Mouse (Mus musculus) CH12.LX (cell line): ENCODE measurements around the gene Nfkbia. TPM values are rescaled to one million over a fixed set of nuclear protein-coding genes. Genes with fewer than 3 reads are reported as not detected.

Experiments used
- DNase-seq: peaks from one replicate; pipeline ENCODE4 v3.0.0-alpha.2; 2013; ENCODE audit errors: extremely low read depth
- H3K27ac ChIP-seq: 2 replicates; pipeline ENCODE4 v1.5.1; 2012; ENCODE audit warnings: low read depth, mild to moderate bottlenecking, control low read depth, moderate library complexity; ENCODE audit not compliant: insufficient read depth
- H3K27me3 ChIP-seq: replicated peaks from 2 replicates; pipeline ENCODE3; 2012; ENCODE audit warnings: inconsistent platforms
- H3K36me3 ChIP-seq, 2 experiments: replicated peaks in 1 of 2; 2 replicates each; pipeline versions ENCODE3 to v1.6.1; 2012; ENCODE audit warnings: inconsistent platforms in 1 of 2, low read length in 1 of 2, mild to moderate bottlenecking in 1 of 2, mixed read lengths in 1 of 2, moderate library complexity in 1 of 2; ENCODE audit not compliant: control insufficient read depth in 1 of 2, insufficient read depth in 1 of 2
- H3K4me1 ChIP-seq, 2 experiments: 2 replicates each; pipeline ENCODE4 v1.6.1; 2012; ENCODE audit warnings: inconsistent platforms in 1 of 2, moderate library complexity in 1 of 2; ENCODE audit not compliant: insufficient read depth in 2 of 2, control insufficient read depth in 1 of 2
- H3K4me2 ChIP-seq: 2 replicates; pipeline ENCODE4 v1.6.1; 2012; ENCODE audit warnings: low read depth, mild to moderate bottlenecking, control low read depth; ENCODE audit not compliant: poor library complexity, insufficient read depth, severe bottlenecking
- H3K4me3 ChIP-seq, 3 experiments: fragments of 150-350 bp in 1 of 3; sonication (generic) in 1 of 3; replicated peaks in 1 of 3; 2 replicates each; pipeline versions ENCODE3 to v1.5.1; 2011 to 2012; ENCODE audit warnings: low read depth in 2 of 3, low read length in 2 of 3, mild to moderate bottlenecking in 2 of 3, moderate library complexity in 2 of 3, control low read depth in 1 of 3, improper control_type of control experiment in 1 of 3, inconsistent platforms in 1 of 3, mixed read lengths in 1 of 3; ENCODE audit not compliant: poor library complexity in 1 of 3
- H3K79me2 ChIP-seq: replicated peaks from 2 replicates; pipeline ENCODE4 v1.6.1; 2012; ENCODE audit warnings: mild to moderate bottlenecking, moderate library complexity; ENCODE audit not compliant: control insufficient read depth, poor library complexity, insufficient read depth, severe bottlenecking; ENCODE audit errors: extremely low read depth
- H3K9ac ChIP-seq: 2 replicates; pipeline ENCODE4 v1.6.1; 2012; ENCODE audit warnings: low read depth, mild to moderate bottlenecking, control low read depth, moderate library complexity; ENCODE audit not compliant: insufficient read depth
- H3K9me3 ChIP-seq: replicated peaks from 2 replicates; pipeline ENCODE3; 2012; ENCODE audit warnings: low read length, inconsistent platforms, mixed read lengths
- BHLHE40 ChIP-seq: IDR thresholded peaks from 2 replicates; pipeline ENCODE4 v1.6.1; 2011; ENCODE audit warnings: mild to moderate bottlenecking, low read depth, low read length, improper control_type of control experiment
- CHD1 ChIP-seq: IDR thresholded peaks from 2 replicates; pipeline ENCODE4 v1.6.1; 2012; ENCODE audit warnings: low read depth, low read length, improper control_type of control experiment, inconsistent platforms
- CHD2 ChIP-seq: IDR thresholded peaks from 2 replicates; pipeline ENCODE4 v1.6.1; 2011; ENCODE audit warnings: low read length, improper control_type of control experiment
- CTCF ChIP-seq, 2 experiments: IDR thresholded peaks in 1 of 2; conservative IDR thresholded peaks in 1 of 2; 2 replicates each; pipeline ENCODE4 v1.5.1; 2011 to 2012; ENCODE audit warnings: low read depth in 2 of 2, low read length in 2 of 2, improper control_type of control experiment in 1 of 2, inconsistent platforms in 1 of 2, mild to moderate bottlenecking in 1 of 2, moderate library complexity in 1 of 2
- E2F4 ChIP-seq: IDR thresholded peaks from 2 replicates; pipeline ENCODE4 v1.6.1; 2011; ENCODE audit warnings: low read depth, low read length, improper control_type of control experiment; ENCODE audit not compliant: insufficient replicate concordance
- ELF1 ChIP-seq: IDR thresholded peaks from 2 replicates; pipeline ENCODE4 v1.6.1; 2014; ENCODE audit warnings: low read depth, mild to moderate bottlenecking, inconsistent platforms, low read length, improper control_type of control experiment
- EP300 ChIP-seq: IDR thresholded peaks from 2 replicates; pipeline ENCODE4 v1.6.1; 2011; ENCODE audit warnings: low read length, improper control_type of control experiment
- ETS1 ChIP-seq: conservative IDR thresholded peaks from 2 replicates; pipeline ENCODE4 v1.6.1; 2012; ENCODE audit warnings: low read depth, mild to moderate bottlenecking, inconsistent platforms, low read length, improper control_type of control experiment, moderate library complexity
- GABPA ChIP-seq: IDR thresholded peaks from 2 replicates; pipeline ENCODE4 v1.6.1; 2012; ENCODE audit warnings: low read depth, low read length, improper control_type of control experiment, inconsistent platforms; ENCODE audit not compliant: insufficient replicate concordance
- HCFC1 ChIP-seq: IDR thresholded peaks from 2 replicates; pipeline ENCODE4 v1.6.1; 2012; ENCODE audit warnings: low read depth, mild to moderate bottlenecking, inconsistent platforms, low read length, improper control_type of control experiment
- IRF4 ChIP-seq: IDR thresholded peaks from 2 replicates; pipeline ENCODE4 v1.6.1; 2014; ENCODE audit warnings: low read depth, mild to moderate bottlenecking, inconsistent platforms, low read length, improper control_type of control experiment
- JUN ChIP-seq: IDR thresholded peaks from 2 replicates; pipeline ENCODE4 v1.6.1; 2011; ENCODE audit warnings: low read depth, mild to moderate bottlenecking, low read length, improper control_type of control experiment, moderate library complexity; ENCODE audit not compliant: insufficient read depth
- JUND ChIP-seq: conservative IDR thresholded peaks from 2 replicates; pipeline ENCODE4 v1.6.1; 2011; ENCODE audit warnings: low read depth, low read length, improper control_type of control experiment
- KAT2A ChIP-seq: IDR thresholded peaks from 2 replicates; pipeline ENCODE4 v1.6.1; 2012; ENCODE audit warnings: low read length, improper control_type of control experiment, inconsistent platforms; ENCODE audit not compliant: insufficient replicate concordance
- MAFK ChIP-seq: IDR thresholded peaks from 2 replicates; pipeline ENCODE4 v1.6.1; 2011; ENCODE audit warnings: low read length, improper control_type of control experiment; ENCODE audit not compliant: insufficient replicate concordance
- MAX ChIP-seq: IDR thresholded peaks from 2 replicates; pipeline ENCODE4 v1.6.1; 2011; ENCODE audit warnings: low read length, improper control_type of control experiment
- MAZ ChIP-seq: IDR thresholded peaks from 2 replicates; pipeline ENCODE4 v1.6.1; 2012; ENCODE audit warnings: low read depth, mild to moderate bottlenecking, inconsistent platforms, low read length, improper control_type of control experiment, moderate library complexity
- MEF2A ChIP-seq: IDR thresholded peaks from 2 replicates; pipeline ENCODE4 v1.6.1; 2014; ENCODE audit warnings: low read depth, mild to moderate bottlenecking, inconsistent platforms, low read length, improper control_type of control experiment, borderline replicate concordance
- MXI1 ChIP-seq: IDR thresholded peaks from 2 replicates; pipeline ENCODE4 v1.6.1; 2011; ENCODE audit warnings: mild to moderate bottlenecking, low read depth, low read length, improper control_type of control experiment
- MYC ChIP-seq: IDR thresholded peaks from 2 replicates; pipeline ENCODE4 v1.6.1; 2011; ENCODE audit warnings: low read depth, mild to moderate bottlenecking, improper control_type of control experiment, low read length
- NELFE ChIP-seq: IDR thresholded peaks from 2 replicates; pipeline ENCODE4 v1.6.1; 2011; ENCODE audit warnings: low read depth, low read length, improper control_type of control experiment
- NRF1 ChIP-seq: IDR thresholded peaks from 2 replicates; pipeline ENCODE4 v1.6.1; 2014; ENCODE audit warnings: low read depth, mild to moderate bottlenecking, inconsistent platforms, low read length, improper control_type of control experiment, moderate library complexity
- PAX5 ChIP-seq: IDR thresholded peaks from 2 replicates; pipeline ENCODE4 v1.6.1; 2012; ENCODE audit warnings: low read length, inconsistent platforms, mixed read lengths
- POLR2A ChIP-seq: IDR thresholded peaks from 2 replicates; pipeline ENCODE4 v1.6.1; 2011; ENCODE audit warnings: low read depth, mild to moderate bottlenecking, improper control_type of control experiment, low read length
- POLR2AphosphoS2 ChIP-seq: IDR thresholded peaks from 2 replicates; pipeline ENCODE4 v1.6.1; 2011; ENCODE audit warnings: low read depth, low read length, improper control_type of control experiment
- RAD21 ChIP-seq: IDR thresholded peaks from 2 replicates; pipeline ENCODE4 v1.6.1; 2011; ENCODE audit warnings: low read depth, mild to moderate bottlenecking, low read length, improper control_type of control experiment, moderate library complexity
- RCOR1 ChIP-seq: conservative IDR thresholded peaks from 2 replicates; pipeline ENCODE4 v1.6.1; 2012; ENCODE audit warnings: low read depth, mild to moderate bottlenecking, inconsistent platforms, low read length, improper control_type of control experiment
- SIN3A ChIP-seq: IDR thresholded peaks from 2 replicates; pipeline ENCODE4 v1.6.1; 2012; ENCODE audit warnings: low read length, improper control_type of control experiment, inconsistent platforms
- SMC3 ChIP-seq: IDR thresholded peaks from 2 replicates; pipeline ENCODE4 v1.6.1; 2011; ENCODE audit warnings: low read depth, low read length, improper control_type of control experiment
- TBP ChIP-seq: conservative IDR thresholded peaks from 2 replicates; pipeline ENCODE4 v1.6.1; 2011; ENCODE audit warnings: low read depth, low read length, improper control_type of control experiment
- TCF12 ChIP-seq: IDR thresholded peaks from 2 replicates; pipeline ENCODE4 v1.6.1; 2014; ENCODE audit warnings: low read depth, mild to moderate bottlenecking, inconsistent platforms, low read length, improper control_type of control experiment
- UBTF ChIP-seq: IDR thresholded peaks from 2 replicates; pipeline ENCODE4 v1.6.1; 2012; ENCODE audit warnings: low read depth, mild to moderate bottlenecking, inconsistent platforms, low read length, improper control_type of control experiment, moderate library complexity
- USF1 ChIP-seq: IDR thresholded peaks from 2 replicates; pipeline ENCODE4 v1.6.1; 2014; ENCODE audit warnings: low read depth, mild to moderate bottlenecking, inconsistent platforms, low read length, improper control_type of control experiment
- USF2 ChIP-seq: conservative IDR thresholded peaks from 2 replicates; pipeline ENCODE4 v1.6.1; 2011; ENCODE audit warnings: low read depth, low read length, improper control_type of control experiment
- ZC3H11A ChIP-seq: IDR thresholded peaks from 2 replicates; pipeline ENCODE4 v1.6.1; 2012; ENCODE audit warnings: low read depth, mild to moderate bottlenecking, inconsistent platforms, low read length, improper control_type of control experiment
- ZKSCAN1 ChIP-seq: IDR thresholded peaks from 2 replicates; pipeline ENCODE4 v1.6.1; 2012; ENCODE audit warnings: low read depth, inconsistent platforms, low read length, improper control_type of control experiment, borderline replicate concordance
- ZMIZ1 ChIP-seq: IDR thresholded peaks from 2 replicates; pipeline ENCODE4 v1.6.1; 2012; ENCODE audit warnings: low read depth, mild to moderate bottlenecking, inconsistent platforms, low read length, improper control_type of control experiment
- ZNF384 ChIP-seq: IDR thresholded peaks from 2 replicates; pipeline ENCODE4 v1.6.1; 2012; ENCODE audit warnings: low read depth, low read length, improper control_type of control experiment, inconsistent platforms
- dilution Hi-C: fragments of 300-500 bp; cut with MboI; formaldehyde crosslinking; loops from 2 replicates; pipeline ENCODE4 v1.14.3; 2020; ENCODE audit warnings: low sequenced_read_pairs; ENCODE audit not compliant: extremely low pct_unique_long_range_greater_than_20kb, extremely low pct_ligation_motif_present
- in situ Hi-C: fragments of 300-500 bp; cut with MboI; formaldehyde crosslinking; loops from 3 replicates; pipeline ENCODE4 v1.14.3; 2019; ENCODE audit warnings: low sequenced_read_pairs, low pct_ligation_motif_present, low pct_unique_long_range_greater_than_20kb, mixed read lengths
- polyA plus RNA-seq: library from polyadenylated mRNA; unstranded; fragments of >175 nt; gene quantifications from 2 replicates; pipeline ENCODE4 v1.2.1, GENCODE M21; 2012; ENCODE audit warnings: low read depth; ENCODE audit not compliant: insufficient read length
- total RNA-seq, 2 experiments: library from RNA; depleted of rRNA; stranded (reverse); fragments of 300-350 nt in 1 of 2; fragments of >200 nt in 1 of 2; gene quantifications; 2 replicates each; pipeline ENCODE4 v1.2.3; 2012 to 2014

Gene Nfkbia
- total and polyA plus RNA-seq, 3 experiments = 143 to 702 (median 178) TPM

- dilution Hi-C loops = no loop called here
Measured at GRCm38 (mm10) chr12:55486923-55487674, 5.3 kb downstream of the Nfkbia start.

GRCm38 (mm10) chr12:55484800-55485199 lies 7.6 kb downstream of the Nfkbia start:
- Histone ChIP-seq H3K79me2 (peaks cover 12% of the 10 kb centered on the region), H3K9ac (peak overlapping the region; percentile 65), H3K36me3 (peaks cover 24 to 52% of the 10 kb centered on the region in 2 experiments), H3K27me3 (no peaks in the 10 kb centered on the region), H3K4me1 (peaks cover 35 to 77% of the 10 kb centered on the region in 2 experiments), H3K27ac (peak overlapping the region; percentile 92), H3K4me2 (peak overlapping the region; percentile 11; the same call in 1 of the 2 replicates), H3K9me3 (no peaks in the 10 kb centered on the region), H3K4me3 (no peak overlapping the region)
- DNase-seq = no peak
- dilution Hi-C loops (no loop called here), in situ Hi-C loops (no loop called here)
- TF ChIP-seq BHLHE40 (no peak), RAD21 (no peak), CTCF (conservative IDR thresholded peaks at IDR 0.05 in 1 of 2, IDR thresholded peaks at IDR 0.05 in 1 of 2; ENCODE audit: low read depth in 2 of 2, low read length in 2 of 2) (no peak), RCOR1 (no peak), MEF2A (no peak), E2F4 (no peak), SIN3A (no peak)

More at GRCm38 (mm10) chr12:55486923-55487674, 5.3 kb downstream of the Nfkbia start:
- H3K4me2 ChIP-seq = peak overlapping the region; percentile 52
- peaks cover 41 to 61% of the 10 kb centered on the region in 2 experiments for H3K36me3 ChIP-seq
- peaks cover 33 to 66% of the 10 kb centered on the region in 2 experiments for H3K4me1 ChIP-seq
- no peaks in the 10 kb centered on the region for H3K27me3 ChIP-seq
- in situ Hi-C loops = no loop called here
- DNase-seq = peak; percentile 69
- peak; percentile 35 for TF ChIP-seq SMC3
- TF ChIP-seq UBTF = no peak
- peak; percentile 95 for TF ChIP-seq MAZ
- TF ChIP-seq NELFE = peak; percentile 65
- no peak; the same call in 1 of the 2 replicates for TF ChIP-seq HCFC1
- TF ChIP-seq JUN = peak; percentile 88
- TF ChIP-seq ZMIZ1 = no peak
- peak; percentile 98 for TF ChIP-seq EP300
- TF ChIP-seq MEF2A = peak; percentile 97
- TF ChIP-seq USF1 = peak; percentile 73
- TF ChIP-seq ZC3H11A = peak; percentile 23; the same call in 1 of the 2 replicates
- TF ChIP-seq BHLHE40 = peak; percentile 92
- TF ChIP-seq CHD1 = no peak; the same call in 1 of the 2 replicates
- no peak; the same call in 1 of the 2 replicates for TF ChIP-seq POLR2A
- TF ChIP-seq USF2 = peak; percentile 54; the same call in 1 of the 2 replicates
- TF ChIP-seq POLR2AphosphoS2 = no peak
- TF ChIP-seq CTCF (conservative IDR thresholded peaks at IDR 0.05 in 1 of 2, IDR thresholded peaks at IDR 0.05 in 1 of 2; ENCODE audit: low read depth in 2 of 2, low read length in 2 of 2) = no peak
- peak; percentile 96 for TF ChIP-seq ETS1
- TF ChIP-seq CHD2 = peak; percentile 89
- TF ChIP-seq MAX = peak; percentile 42
- no peak for TF ChIP-seq GABPA
- TF ChIP-seq SIN3A = peak; percentile 97
- peak; percentile 42; the same call in 1 of the 2 replicates for TF ChIP-seq TBP
- TF ChIP-seq ELF1 = no peak; the same call in 1 of the 2 replicates
- peak; percentile 15 for TF ChIP-seq RAD21
- 0 out of 2 replicates have a peak, but pooled peaks have one; percentile 73 for TF ChIP-seq E2F4
- TF ChIP-seq MXI1 = peak; percentile 57; the same call in 1 of the 2 replicates
- TF ChIP-seq NRF1 = peak; percentile 28; the same call in 1 of the 2 replicates
- peak; percentile 91 for TF ChIP-seq TCF12
- TF ChIP-seq RCOR1 = peak; percentile 97
- peak; percentile 76; the same call in 1 of the 2 replicates for TF ChIP-seq MAFK
- 0 out of 2 replicates have a peak, but pooled peaks have one; percentile 59 for TF ChIP-seq KAT2A
- peak; percentile 87 for TF ChIP-seq MYC
- peak; percentile 93 for TF ChIP-seq JUND
- TF ChIP-seq ZNF384 = peak; percentile 53
- TF ChIP-seq IRF4 = peak; percentile 99
- TF ChIP-seq ZKSCAN1 = no peak
- no peak for TF ChIP-seq PAX5
- no peaks in the 10 kb centered on the region for H3K9me3 ChIP-seq
- H3K4me3 ChIP-seq = peak overlapping the region in 1 of 3 experiments; percentile 28
- peak overlapping the region; percentile 98 for H3K27ac ChIP-seq
- H3K79me2 ChIP-seq = peaks cover 30% of the 10 kb centered on the region
- peak overlapping the region; percentile 82 for H3K9ac ChIP-seq
